9 mouse cellular contexts compared by ENCODE assay signal in the genomic region with DNA sequence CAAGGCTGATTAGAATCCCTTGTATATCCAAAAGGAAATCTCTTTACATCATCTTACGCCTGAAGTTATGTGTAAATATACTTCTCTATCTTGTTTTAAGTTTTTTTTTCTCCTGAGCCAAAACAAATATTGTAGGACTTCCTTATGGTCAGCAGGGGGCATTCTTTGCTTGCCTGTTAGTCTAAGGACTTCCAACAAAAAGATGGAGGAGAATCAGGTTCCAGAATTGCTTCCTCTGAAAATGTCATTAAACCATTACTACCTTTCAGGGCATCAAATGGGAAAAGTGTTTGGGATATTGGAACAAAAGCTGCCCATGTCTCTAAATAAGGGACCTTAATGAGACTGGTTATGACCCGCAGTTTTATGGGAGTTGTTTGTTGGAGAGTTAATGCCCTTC. TPM values are rescaled to one million over a fixed set of nuclear protein-coding genes. Genes with fewer than 3 reads are reported as not detected.
DNase-seq lines count a peak whose midpoint lies in the region; ATAC-seq and TF ChIP-seq lines count a peak whose summit lies in the region.
"Had no signal": no experiment of that assay in that cellular context is flagged by ENCODE, and none has a peak within 500 bp of the region (broad histone marks: within the 10 kb centered on the region; RNA-seq: fewer than 3 reads in every experiment).

No protein-coding gene starts in this region.

- no peaks in the 10 kb centered on the region for H3K27me3 ChIP-seq in cerebellum, adult 2 months (ENCODE audit: control insufficient read depth, insufficient read depth, low read length)
- H3K27me3 ChIP-seq in neural tube, embryonic 13.5 days, result no peaks in the 10 kb centered on the region
- H3K27me3 ChIP-seq: embryonic facial prominence, embryonic 15.5 days had no signal

- H3K9me3 ChIP-seq in neural tube, embryonic 13.5 days, result no peaks in the 10 kb centered on the region
- H3K9me3 ChIP-seq: embryonic facial prominence, embryonic 15.5 days had no signal

- intact Hi-C loops in left cerebral cortex, adult 2 months (cut with DNase I), result loop anchor here (1.0 to 5.0 kb wide), 2 partner anchors 50 to 132 kb away; no protein-coding TSS in a partner anchor
- intact Hi-C loops in left cerebral cortex, postnatal 25 days (cut with DNase I), result loop anchor here (1.0 to 5.0 kb wide), 2 partner anchors 50 to 132 kb away; no protein-coding TSS in a partner anchor

- H3K36me3 ChIP-seq in neural tube, embryonic 13.5 days, result peaks cover 67% of the 10 kb centered on the region

- H3K4me2 ChIP-seq in neural tube, embryonic 13.5 days, result peak overlapping the region; percentile 29
- H3K4me2 ChIP-seq: embryonic facial prominence, embryonic 15.5 days had no signal

- peak in 1 of 2 experiments; percentile 8 for DNase-seq in cerebellum, adult 2 months
- no peak for DNase-seq in cerebellum, adult 18-20 months
- no peak for DNase-seq in left cerebral cortex, adult 2 months (ENCODE audit: extremely low spot score in 1 of 2, low spot score in 2 of 2)
- no peak for DNase-seq in left cerebral cortex, postnatal 25 days (ENCODE audit: low spot score in 2 of 2)
- DNase-seq in embryo, embryonic 10.5 days (ENCODE audit: low spot score), result peak; percentile 79
- no peak for DNase-seq in right cerebral cortex, postnatal 4 days
- no peak for DNase-seq in urinary bladder, adult 18-20 months (ENCODE audit: low spot score in 2 of 2)

- TF ChIP-seq CTCF in cerebellum, adult 2 months (IDR thresholded peaks at IDR 0.05; ENCODE audit: borderline replicate concordance, insufficient read depth, low read depth, low read length), result peak; percentile 11; the same call in 1 of the 2 replicates
- peak; percentile 72 for TF ChIP-seq CTCF in left cerebral cortex, adult 2 months (IDR thresholded peaks at IDR 0.05)

- no peak overlapping the region for H3K9ac ChIP-seq in neural tube, embryonic 13.5 days
- H3K9ac ChIP-seq: embryonic facial prominence, embryonic 15.5 days had no signal

- WGBS in cerebellum, adult 2 months, result 77% methylated on average over 2 of the region's 2 CpGs
- 20% methylated on average over 2 of the region's 2 CpGs for WGBS in neural tube, embryonic 13.5 days

- peak; percentile 15; the same call in 1 of the 2 replicates for ATAC-seq in neural tube, embryonic 13.5 days (ENCODE audit: low read depth)

- no peaks in the 10 kb centered on the region for H3K4me1 ChIP-seq in cerebellum, adult 2 months (ENCODE audit: control insufficient read depth, insufficient read depth, low read length)
- H3K4me1 ChIP-seq in neural tube, embryonic 13.5 days (replicated peaks), result peaks cover 6% of the 10 kb centered on the region
- H3K4me1 ChIP-seq: embryonic facial prominence, embryonic 15.5 days had no signal

- no peak overlapping the region for H3K4me3 ChIP-seq in cerebellum, adult 2 months (replicated peaks; ENCODE audit: insufficient read depth, low read depth, low read length)
- H3K4me3 ChIP-seq in left cerebral cortex, adult 2 months, result no peak overlapping the region
- no peak overlapping the region for H3K4me3 ChIP-seq in neural tube, embryonic 13.5 days
- H3K4me3 ChIP-seq: embryonic facial prominence, embryonic 15.5 days had no signal

- TF ChIP-seq POLR2A in cerebellum, adult 2 months (IDR thresholded peaks at IDR 0.05; ENCODE audit: borderline replicate concordance, insufficient read depth, low read length), result no peak

- no peak overlapping the region for H3K27ac ChIP-seq in cerebellum, adult 2 months (ENCODE audit: insufficient read depth, low read length)
- no peak overlapping the region for H3K27ac ChIP-seq in left cerebral cortex, adult 2 months
- H3K27ac ChIP-seq in neural tube, embryonic 13.5 days (replicated peaks), result no peak overlapping the region; the same call in 1 of the 2 replicates
- H3K27ac ChIP-seq: embryonic facial prominence, embryonic 15.5 days had no signal

RNA-seq across cellular contexts. Expression of a gene that starts 24.1 kb away (rescaled TPM):
- 25.7 and 26.0 TPM in 2 replicates for polyA plus RNA-seq in cerebellum, adult 2 months (2012; rRNA removed)
- 1 to 10 TPM; 7.9 to 9.0 TPM for total RNA-seq in left cerebral cortex, adult 2 months (2021)
- total RNA-seq in left cerebral cortex, postnatal 25 days (2021), result 1 to 10 TPM; 6.9 to 7.5 TPM
- polyA plus RNA-seq in neural tube, embryonic 13.5 days (2015; fragmentation: Nextera tagmentation; extraction: Ambion mirVana), result 30.5 and 30.7 TPM in 2 replicates

RNA-seq across cellular contexts. Expression of a gene that starts 28.4 kb away (rescaled TPM):
- 54.5 and 60.2 TPM in 2 replicates for polyA plus RNA-seq in cerebellum, adult 2 months (2012; rRNA removed)
- 10 to 100 TPM; 33.0 to 33.6 TPM for total RNA-seq in left cerebral cortex, adult 2 months (2021)
- total RNA-seq in left cerebral cortex, postnatal 25 days (2021), result 10 to 100 TPM; 37.1 to 40.7 TPM
- 185 and 212 TPM in 2 replicates for polyA plus RNA-seq in neural tube, embryonic 13.5 days (2015; fragmentation: Nextera tagmentation; extraction: Ambion mirVana)

RNA-seq across cellular contexts. Expression of a gene that starts 41.3 kb away (rescaled TPM):
- polyA plus RNA-seq in cerebellum, adult 2 months (2012; rRNA removed), result 26.4 and 26.6 TPM in 2 replicates
- total RNA-seq in left cerebral cortex, adult 2 months (2021), result 10 to 100 TPM in 1 of 2 experiments, 1 to 10 TPM in 1; 7.9 to 10.3 TPM
- total RNA-seq in left cerebral cortex, postnatal 25 days (2021), result 10 to 100 TPM in 1 of 2 experiments, 1 to 10 TPM in 1; 8.8 to 10.2 TPM
- 15.9 and 16.2 TPM in 2 replicates for polyA plus RNA-seq in neural tube, embryonic 13.5 days (2015; fragmentation: Nextera tagmentation; extraction: Ambion mirVana)

RNA-seq across cellular contexts. Expression of a gene that starts 41.7 kb away (rescaled TPM):
- 22.4 and 24.1 TPM in 2 replicates for polyA plus RNA-seq in cerebellum, adult 2 months (2012; rRNA removed)
- 10 to 100 TPM; 62.3 TPM for total RNA-seq in left cerebral cortex, adult 2 months (2021)
- total RNA-seq in left cerebral cortex, postnatal 25 days (2021), result 10 to 100 TPM; 65.6 to 66.1 TPM
- polyA plus RNA-seq in neural tube, embryonic 13.5 days (2015; fragmentation: Nextera tagmentation; extraction: Ambion mirVana), result 54.3 and 55.4 TPM in 2 replicates

RNA-seq across cellular contexts. Expression of a gene that starts 46.0 kb away (rescaled TPM):
- polyA plus RNA-seq in cerebellum, adult 2 months (2012; rRNA removed), result 13.6 and 14.8 TPM in 2 replicates
- 10 to 100 TPM; 13.1 to 15.3 TPM for total RNA-seq in left cerebral cortex, adult 2 months (2021)
- total RNA-seq in left cerebral cortex, postnatal 25 days (2021), result 10 to 100 TPM; 12.8 to 14.9 TPM
- polyA plus RNA-seq in neural tube, embryonic 13.5 days (2015; fragmentation: Nextera tagmentation; extraction: Ambion mirVana), result 11.8 and 13.5 TPM in 2 replicates
